Mouse (Mus musculus) bone marrow, adult 2 months (tissue): ENCODE data around the gene Calhm1.

ENCODE experiments used
- CTCF ChIP-seq: fragments of 200-500 bp; IDR thresholded peaks from 2 replicates; pipeline ENCODE4 v1.5.1; 2011; ENCODE audit warnings: low read length, control low read depth; ENCODE audit not compliant: control insufficient read depth, insufficient read depth
- POLR2A ChIP-seq: fragments of 200-500 bp; IDR thresholded peaks from 2 replicates; pipeline ENCODE4 v1.6.1; 2011; ENCODE audit warnings: low read depth, mild to moderate bottlenecking, control low read depth, low read length, borderline replicate concordance; ENCODE audit not compliant: control insufficient read depth

- TF ChIP-seq CTCF = no peak
- no peak for TF ChIP-seq POLR2A
These were observed 48.1 kb upstream of the Calhm1 start for GRCm38 (mm10) chr19:47192158-47192557.
